Mouse (Mus musculus): ENCODE measurements around the gene Arsg.

The Arsg gene

GRCm38 (mm10) chr11:109468133-109468532, 5.0 kb upstream of the Arsg start:
- peak; percentile 59 for DNase-seq (ENCODE audit: low read depth, low spot score)

- DNase-seq (ENCODE audit: low read depth, low spot score): peak; percentile 81
Observed at GRCm38 (mm10) chr11:109470170-109470569, 3.0 kb upstream of the Arsg start.

GRCm38 (mm10) chr11:109470921-109471861, 2.0 kb upstream of the Arsg start:
- DNase-seq (ENCODE audit: low read depth, low spot score): peak; percentile 66

- DNase-seq (ENCODE audit: low read depth, low spot score): peak; percentile 71
Observed at GRCm38 (mm10) chr11:109472171-109472691, 943 bp upstream of the Arsg start.

- DNase-seq (ENCODE audit: low read depth, low spot score): no peak
Observed at GRCm38 (mm10) chr11:109472821-109473170, 378 bp upstream of the Arsg start.

- no peak for DNase-seq (ENCODE audit: low read depth, low spot score)
Observed at GRCm38 (mm10) chr11:109474086-109474742, 1.0 kb downstream of the Arsg start.

- peak; percentile 35 for DNase-seq (ENCODE audit: low read depth, low spot score)
Observed at GRCm38 (mm10) chr11:109474836-109475235, 1.7 kb downstream of the Arsg start.

GRCm38 (mm10) chr11:109475717-109476116, 2.5 kb downstream of the Arsg start:
- DNase-seq (ENCODE audit: low read depth, low spot score): no peak

- peak; percentile 66 for DNase-seq (ENCODE audit: low read depth, low spot score)
Observed at GRCm38 (mm10) chr11:109476241-109476640, 3.1 kb downstream of the Arsg start.

- DNase-seq (ENCODE audit: low read depth, low spot score): no peak
Observed at GRCm38 (mm10) chr11:109476653-109477052, 3.5 kb downstream of the Arsg start.

GRCm38 (mm10) chr11:109477606-109478380, 4.6 kb downstream of the Arsg start:
- DNase-seq (ENCODE audit: low read depth, low spot score): no peak

GRCm38 (mm10) chr11:109479575-109480285, 6.6 kb downstream of the Arsg start:
- peak; percentile 41 for DNase-seq (ENCODE audit: low read depth, low spot score)

GRCm38 (mm10) chr11:109480440-109480839, 7.3 kb downstream of the Arsg start:
- no peak for DNase-seq (ENCODE audit: low read depth, low spot score)

- no peak for DNase-seq (ENCODE audit: low read depth, low spot score)
Observed at GRCm38 (mm10) chr11:109485398-109486045, 12.3 kb downstream of the Arsg start.

GRCm38 (mm10) chr11:109487111-109487510, 13.9 kb downstream of the Arsg start:
- no peak for DNase-seq (ENCODE audit: low read depth, low spot score)

GRCm38 (mm10) chr11:109487991-109488684, 15.0 kb downstream of the Arsg start:
- DNase-seq (ENCODE audit: low read depth, low spot score): no peak

GRCm38 (mm10) chr11:109489763-109490162, 16.6 kb downstream of the Arsg start:
- DNase-seq (ENCODE audit: low read depth, low spot score): peak; percentile 26

- DNase-seq (ENCODE audit: low read depth, low spot score): peak; percentile 79
Observed at GRCm38 (mm10) chr11:109491844-109492243, 18.7 kb downstream of the Arsg start.

GRCm38 (mm10) chr11:109492847-109493464, 19.8 kb downstream of the Arsg start:
- peak; percentile 22 for DNase-seq (ENCODE audit: low read depth, low spot score)

Measured in A20 (cell line).